Mouse (Mus musculus): ENCODE results near the gene Gtpbp3.

- no peak for TF ChIP-seq CTCF (IDR thresholded peaks at IDR 0.05; ENCODE audit: borderline replicate concordance, insufficient read depth, low read length)
- no peak for TF ChIP-seq POLR2A (IDR thresholded peaks at IDR 0.05; ENCODE audit: low read depth, low read length)
Measured at GRCm38 (mm10) chr8:71545053-71545452, 57.1 kb downstream of the Gtpbp3 start.
